Mouse (Mus musculus): Measurements from ENCODE around the gene Spag16. TPM values are rescaled to one million over a fixed set of nuclear protein-coding genes. Genes with fewer than 3 reads are reported as not detected.

Gene Spag16
- polyA plus RNA-seq, 2 experiments, result 0.39 to 0.40 TPM

DNA sequence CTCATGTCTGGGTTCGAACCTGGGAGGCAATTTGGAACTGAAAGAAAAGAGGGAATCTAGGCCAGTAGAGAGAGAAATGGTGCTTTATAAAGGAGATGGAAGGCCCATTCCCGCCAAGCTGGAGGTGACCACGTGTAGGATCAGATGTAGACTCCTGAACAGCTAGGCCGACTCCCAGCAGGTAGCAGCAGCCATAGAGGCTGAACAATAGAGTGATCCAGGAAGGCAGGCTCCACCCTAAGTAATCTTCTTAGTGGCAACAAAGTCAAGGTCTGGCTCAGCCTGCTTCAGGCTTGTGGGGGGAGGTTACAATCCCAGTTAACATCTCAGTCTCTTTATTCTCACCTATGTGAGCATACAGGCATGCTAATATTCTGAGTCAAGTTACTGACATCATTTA lies 494.2 kb downstream of the Spag16 start:
- WGBS, result 79% methylated on average over 4 of the region's 4 CpGs

DNA sequence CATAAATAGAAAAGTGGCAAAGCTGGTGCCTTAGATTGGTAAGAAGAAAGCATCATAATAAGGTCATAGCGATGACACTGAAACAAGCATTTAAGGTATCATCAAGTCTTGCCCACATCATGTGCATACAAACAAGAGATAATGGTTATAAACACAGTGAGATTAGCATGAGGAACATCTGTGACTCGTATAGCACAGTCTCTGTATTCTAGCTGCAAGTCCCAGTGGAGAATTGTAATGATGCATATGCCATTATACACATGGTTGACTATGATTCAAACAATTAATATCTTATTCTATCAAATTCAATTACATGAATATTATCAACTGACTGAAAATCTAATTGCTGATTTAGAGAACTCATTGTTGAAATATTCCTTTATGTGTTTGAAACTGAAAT lies 519.4 kb downstream of the Spag16 start:
- Histone ChIP-seq H3K27ac (replicated peaks; ENCODE audit: low read depth, low read length) (no peak overlapping the region), H3K9ac (ENCODE audit: low read depth, low read length, severe bottlenecking) (no peak overlapping the region), H3K36me3 (ENCODE audit: control insufficient read depth, insufficient read depth, low read length) (no peaks in the 10 kb centered on the region), H3K9me3 (ENCODE audit: control insufficient read depth, low read length) (no peaks in the 10 kb centered on the region), H3K4me3 (replicated peaks; ENCODE audit: low read length) (no peak overlapping the region), H3K4me2 (replicated peaks; ENCODE audit: low read depth, low read length, severe bottlenecking) (no peak overlapping the region), H3K4me1 (ENCODE audit: control insufficient read depth, insufficient read depth, low read length) (no peaks in the 10 kb centered on the region), H3K27me3 (ENCODE audit: control insufficient read depth, insufficient read depth, low read length) (no peaks in the 10 kb centered on the region)
- 81% methylated on average over 2 of the region's 2 CpGs for WGBS
- DNase-seq (ENCODE audit: low spot score) (no peak), ATAC-seq (ENCODE audit: low FRiP score, low read depth) (no peak)
- no peak for TF ChIP-seq POLR2A (IDR thresholded peaks at IDR 0.05; ENCODE audit: borderline replicate concordance, extremely low read depth, insufficient read depth, insufficient read length)

More for the DNA sequence above, 494.2 kb downstream of the Spag16 start:
- no peak overlapping the region for H3K4me2 ChIP-seq (replicated peaks; ENCODE audit: low read depth, low read length, severe bottlenecking)
- H3K27ac ChIP-seq (replicated peaks; ENCODE audit: low read depth, low read length), result no peak overlapping the region
- no peak for DNase-seq (ENCODE audit: low spot score)
- H3K4me1 ChIP-seq (ENCODE audit: control insufficient read depth, insufficient read depth, low read length), result no peaks in the 10 kb centered on the region
- H3K9me3 ChIP-seq (ENCODE audit: control insufficient read depth, low read length), result no peaks in the 10 kb centered on the region
- H3K9ac ChIP-seq (ENCODE audit: low read depth, low read length, severe bottlenecking), result no peak overlapping the region
- no peak for TF ChIP-seq POLR2A (IDR thresholded peaks at IDR 0.05; ENCODE audit: borderline replicate concordance, extremely low read depth, insufficient read depth, insufficient read length)
- H3K36me3 ChIP-seq (ENCODE audit: control insufficient read depth, insufficient read depth, low read length), result no peaks in the 10 kb centered on the region
- no peaks in the 10 kb centered on the region for H3K27me3 ChIP-seq (ENCODE audit: control insufficient read depth, insufficient read depth, low read length)
- no peak for ATAC-seq (ENCODE audit: low FRiP score, low read depth)
- H3K4me3 ChIP-seq (replicated peaks; ENCODE audit: low read length), result no peak overlapping the region

DNA sequence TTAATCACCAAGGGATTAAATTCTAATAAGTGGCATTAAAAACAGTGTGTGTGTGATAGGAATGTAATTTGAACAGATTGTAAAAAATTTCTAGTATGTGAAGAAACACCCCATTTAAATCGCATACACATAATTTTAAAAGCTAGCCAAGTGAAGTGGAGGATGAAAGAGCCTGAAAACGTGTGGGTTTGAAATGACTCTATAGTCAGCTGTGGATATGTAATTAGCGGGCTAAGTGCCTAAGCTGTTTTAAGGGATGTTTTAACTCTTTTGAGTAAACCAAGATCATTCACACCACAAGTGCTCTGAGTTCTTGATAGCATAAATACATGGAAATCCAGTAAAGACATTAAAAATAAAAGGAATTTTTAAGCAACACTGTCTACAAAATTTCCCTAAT lies 524.6 kb downstream of the Spag16 start:
- Histone ChIP-seq H3K4me3 (replicated peaks; ENCODE audit: low read length) (no peak overlapping the region), H3K9me3 (ENCODE audit: control insufficient read depth, low read length) (no peaks in the 10 kb centered on the region), H3K27ac (replicated peaks; ENCODE audit: low read depth, low read length) (no peak overlapping the region), H3K27me3 (ENCODE audit: control insufficient read depth, insufficient read depth, low read length) (no peaks in the 10 kb centered on the region), H3K36me3 (ENCODE audit: control insufficient read depth, insufficient read depth, low read length) (no peaks in the 10 kb centered on the region), H3K4me2 (replicated peaks; ENCODE audit: low read depth, low read length, severe bottlenecking) (no peak overlapping the region), H3K4me1 (ENCODE audit: control insufficient read depth, insufficient read depth, low read length) (no peaks in the 10 kb centered on the region), H3K9ac (ENCODE audit: low read depth, low read length, severe bottlenecking) (no peak overlapping the region)
- no peak for ATAC-seq (ENCODE audit: low FRiP score, low read depth)
- no peak for DNase-seq (ENCODE audit: low spot score)
- no peak for TF ChIP-seq POLR2A (IDR thresholded peaks at IDR 0.05; ENCODE audit: borderline replicate concordance, extremely low read depth, insufficient read depth, insufficient read length)
- WGBS, result 57% methylated on average over 3 of the region's 3 CpGs

DNA sequence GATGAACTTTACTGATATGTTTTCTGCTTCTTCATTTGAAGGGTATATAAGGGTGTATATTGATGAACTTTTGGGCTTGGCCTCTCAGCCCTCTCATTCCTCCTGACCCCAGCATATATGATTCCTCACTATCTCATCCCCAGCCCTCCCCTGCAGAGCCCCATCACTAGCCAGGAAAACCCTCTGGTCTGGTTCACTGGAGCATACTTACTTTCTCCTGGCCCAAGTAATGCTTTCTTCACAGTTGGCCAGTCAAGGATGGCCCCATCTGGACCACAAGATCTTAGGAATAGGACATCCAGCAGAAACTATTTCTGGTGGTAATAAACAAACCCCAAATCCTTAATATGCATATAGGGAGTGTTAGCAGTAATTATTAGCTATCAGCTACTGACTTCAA lies 527.2 kb downstream of the Spag16 start:
- Histone ChIP-seq H3K4me1 (ENCODE audit: control insufficient read depth, insufficient read depth, low read length) (no peaks in the 10 kb centered on the region), H3K27ac (replicated peaks; ENCODE audit: low read depth, low read length) (no peak overlapping the region), H3K4me3 (replicated peaks; ENCODE audit: low read length) (no peak overlapping the region), H3K27me3 (ENCODE audit: control insufficient read depth, insufficient read depth, low read length) (no peaks in the 10 kb centered on the region), H3K4me2 (replicated peaks; ENCODE audit: low read depth, low read length, severe bottlenecking) (no peak overlapping the region), H3K9ac (ENCODE audit: low read depth, low read length, severe bottlenecking) (no peak overlapping the region), H3K9me3 (ENCODE audit: control insufficient read depth, low read length) (no peaks in the 10 kb centered on the region), H3K36me3 (ENCODE audit: control insufficient read depth, insufficient read depth, low read length) (no peaks in the 10 kb centered on the region)
- DNase-seq (ENCODE audit: low spot score) (no peak), ATAC-seq (ENCODE audit: low FRiP score, low read depth) (no peak)
- TF ChIP-seq POLR2A (IDR thresholded peaks at IDR 0.05; ENCODE audit: borderline replicate concordance, extremely low read depth, insufficient read depth, insufficient read length), result no peak

DNA sequence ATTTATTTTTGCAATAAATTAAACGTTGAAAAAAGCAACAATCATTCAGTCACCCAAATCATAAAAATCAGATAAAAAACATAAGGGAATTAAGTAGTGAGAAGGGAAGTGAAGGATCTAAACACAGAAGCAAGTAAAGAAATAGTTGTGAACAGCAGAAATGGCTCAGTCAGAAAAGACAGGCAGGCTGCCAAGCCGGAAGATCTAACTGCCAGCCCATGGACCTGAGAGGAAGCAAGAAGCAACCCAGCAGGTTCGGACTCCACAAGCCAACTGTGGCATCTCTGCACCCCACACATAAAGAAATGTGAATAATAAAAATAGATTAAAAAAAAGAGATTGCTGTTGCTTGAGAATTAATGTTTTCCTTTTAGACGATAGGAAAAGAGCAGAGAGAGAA lies 545.0 kb downstream of the Spag16 start:
- no peak for DNase-seq (ENCODE audit: low spot score)
- TF ChIP-seq POLR2A (IDR thresholded peaks at IDR 0.05; ENCODE audit: borderline replicate concordance, extremely low read depth, insufficient read depth, insufficient read length), result no peak
- WGBS, result 67% methylated on average over 4 of the region's 4 CpGs

DNA sequence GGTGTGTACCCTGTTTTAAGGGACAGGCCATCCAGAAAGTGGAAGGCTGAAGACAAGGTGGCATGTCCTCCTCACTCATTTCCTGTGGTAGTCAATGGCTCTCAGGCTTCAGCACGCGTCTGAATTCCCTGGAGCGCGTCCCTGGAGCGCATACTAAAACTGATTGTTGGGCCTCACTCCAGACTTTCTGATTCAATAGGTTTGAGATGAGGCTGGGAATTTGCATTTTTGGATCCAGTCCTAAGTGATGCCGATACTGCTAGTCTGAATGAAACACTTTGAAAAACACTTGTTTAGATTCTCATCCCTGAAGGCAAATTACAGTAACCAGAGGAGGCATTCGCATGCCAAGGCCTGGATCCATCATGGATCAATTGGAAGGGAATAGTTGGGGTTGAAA lies 553.3 kb downstream of the Spag16 start:
- 85% methylated on average over 7 of the region's 7 CpGs for WGBS
- H3K4me3 ChIP-seq (replicated peaks; ENCODE audit: low read length), result no peak overlapping the region
- no peak overlapping the region for H3K27ac ChIP-seq (replicated peaks; ENCODE audit: low read depth, low read length)

More for the DNA sequence above, 545.0 kb downstream of the Spag16 start:
- H3K4me1 ChIP-seq (ENCODE audit: control insufficient read depth, insufficient read depth, low read length), result no peaks in the 10 kb centered on the region
- no peak for ATAC-seq (ENCODE audit: low FRiP score, low read depth)
- no peaks in the 10 kb centered on the region for H3K9me3 ChIP-seq (ENCODE audit: control insufficient read depth, low read length)
- H3K4me2 ChIP-seq (replicated peaks; ENCODE audit: low read depth, low read length, severe bottlenecking), result no peak overlapping the region
- no peaks in the 10 kb centered on the region for H3K36me3 ChIP-seq (ENCODE audit: control insufficient read depth, insufficient read depth, low read length)
- H3K4me3 ChIP-seq (replicated peaks; ENCODE audit: low read length), result no peak overlapping the region
- no peak overlapping the region for H3K9ac ChIP-seq (ENCODE audit: low read depth, low read length, severe bottlenecking)
- H3K27ac ChIP-seq (replicated peaks; ENCODE audit: low read depth, low read length), result no peak overlapping the region
- no peaks in the 10 kb centered on the region for H3K27me3 ChIP-seq (ENCODE audit: control insufficient read depth, insufficient read depth, low read length)

More for the DNA sequence above, 553.3 kb downstream of the Spag16 start:
- no peak overlapping the region for H3K9ac ChIP-seq (ENCODE audit: low read depth, low read length, severe bottlenecking)
- ATAC-seq (ENCODE audit: low FRiP score, low read depth) (no peak), DNase-seq (ENCODE audit: low spot score) (no peak)
- no peaks in the 10 kb centered on the region for H3K27me3 ChIP-seq (ENCODE audit: control insufficient read depth, insufficient read depth, low read length)
- TF ChIP-seq POLR2A (IDR thresholded peaks at IDR 0.05; ENCODE audit: borderline replicate concordance, extremely low read depth, insufficient read depth, insufficient read length), result no peak
- no peaks in the 10 kb centered on the region for H3K9me3 ChIP-seq (ENCODE audit: control insufficient read depth, low read length)
- no peaks in the 10 kb centered on the region for H3K4me1 ChIP-seq (ENCODE audit: control insufficient read depth, insufficient read depth, low read length)
- H3K4me2 ChIP-seq (replicated peaks; ENCODE audit: low read depth, low read length, severe bottlenecking), result no peak overlapping the region
- H3K36me3 ChIP-seq (ENCODE audit: control insufficient read depth, insufficient read depth, low read length), result no peaks in the 10 kb centered on the region

Measured in limb, embryonic 14.5 days (tissue).